In genomic region chr6:38389671-38390070, GRCm38 (mm10) we compare ENCODE assay signal across 8 mouse cellular contexts. TPM values are rescaled to one million over a fixed set of nuclear protein-coding genes. Genes with fewer than 3 reads are reported as not detected.
DNase-seq lines count a peak whose midpoint lies in the region; ATAC-seq lines count a peak whose summit lies in the region.

No protein-coding gene starts in this region.

- 76% methylated on average over 3 of the region's 3 CpGs for WGBS in liver, embryonic 11.5 days

- no peaks in the 10 kb centered on the region for H3K27me3 ChIP-seq in liver, embryonic 11.5 days (replicated peaks; ENCODE audit: control insufficient read depth, insufficient read depth, low read length)

- H3K9ac ChIP-seq in liver, embryonic 11.5 days (ENCODE audit: low read depth, low read length) = no peak overlapping the region

- peaks cover 2% of the 10 kb centered on the region; the same call in 1 of the 2 replicates for H3K36me3 ChIP-seq in liver, embryonic 11.5 days (ENCODE audit: control insufficient read depth, insufficient read depth, low read length)

- no peaks in the 10 kb centered on the region for H3K9me3 ChIP-seq in liver, embryonic 11.5 days (ENCODE audit: control insufficient read depth, low read length)

- DNase-seq in adrenal gland, postnatal 10 days = peak; percentile 12
- DNase-seq in adrenal gland, postnatal 25 days = no peak
- peak; percentile 14 for DNase-seq in liver
- DNase-seq in liver, embryonic 11.5 days (ENCODE audit: low spot score) = no peak
- DNase-seq in layer of hippocampus, adult 9-11 months = peak; percentile 72
- peak; percentile 41 to 52 for DNase-seq in right cerebral cortex, postnatal 10 days (ENCODE audit: low spot score in 2 of 2)

- no peak overlapping the region for H3K27ac ChIP-seq in liver, embryonic 11.5 days (ENCODE audit: low read depth, low read length)

- H3K4me3 ChIP-seq in liver, embryonic 11.5 days (ENCODE audit: low read depth, low read length) = no peak overlapping the region

- H3K4me1 ChIP-seq in liver, embryonic 11.5 days (replicated peaks; ENCODE audit: control insufficient read depth, insufficient read depth, low read length) = no peaks in the 10 kb centered on the region

- ATAC-seq in liver, embryonic 11.5 days (replicated peaks; ENCODE audit: low FRiP score) = no peak
- ATAC-seq in common myeloid progenitor, adult 5-6 weeks (replicated peaks; ENCODE audit: low read depth, poor library complexity, severe bottlenecking) = peak; percentile 68; the same call in 1 of the 2 replicates
- ATAC-seq in activated CD4-positive, CD25-positive, alpha-beta regulatory T cell, adult 4 months = no peak

- H3K4me2 ChIP-seq in liver, embryonic 11.5 days = no peak overlapping the region

RNA-seq across cellular contexts. Expression of gene Ttc26, which starts 8.4 kb away (rescaled TPM):
- total RNA-seq in adrenal gland, postnatal 10 days (2021) = 1 to 10 TPM; 2.9 to 3.2 TPM
- 2.5 and 2.7 TPM in 2 replicates for total RNA-seq in adrenal gland, postnatal 25 days (2021)
- polyA plus RNA-seq in liver, embryonic 11.5 days (2014; fragmentation: Nextera tagmentation; extraction: Ambion mirVana) = 3.3 and 3.8 TPM in 2 replicates
- 2.1 and 3.2 TPM in 2 replicates for total RNA-seq in common myeloid progenitor, adult 5-6 weeks (2017)
- under 1 TPM in 1 of 2 experiments, not detected in 1; 0.10 TPM for polyA plus RNA-seq in activated CD4-positive, CD25-positive, alpha-beta regulatory T cell, adult 4 months (2017; shearing (Covaris generic))

RNA-seq across cellular contexts. Expression of gene Zc3hav1, which starts 35.3 kb away (rescaled TPM):
- 10 to 100 TPM; 36.1 to 42.0 TPM for total RNA-seq in adrenal gland, postnatal 10 days (2021)
- total RNA-seq in adrenal gland, postnatal 25 days (2021) = 64.6 and 70.3 TPM in 2 replicates
- polyA plus RNA-seq in liver, embryonic 11.5 days (2014; fragmentation: Nextera tagmentation; extraction: Ambion mirVana) = 28.4 and 31.3 TPM in 2 replicates
- total RNA-seq in common myeloid progenitor, adult 5-6 weeks (2017) = 56.1 and 59.7 TPM in 2 replicates
- 100 to 1,000 TPM; 172 to 188 TPM for polyA plus RNA-seq in activated CD4-positive, CD25-positive, alpha-beta regulatory T cell, adult 4 months (2017; shearing (Covaris generic))

RNA-seq across cellular contexts. Expression of gene Ubn2, which starts 44.1 kb away (rescaled TPM):
- total RNA-seq in adrenal gland, postnatal 10 days (2021) = 10 to 100 TPM; 20.4 to 31.3 TPM
- total RNA-seq in adrenal gland, postnatal 25 days (2021) = 34.2 and 39.3 TPM in 2 replicates
- polyA plus RNA-seq in liver, embryonic 11.5 days (2014; fragmentation: Nextera tagmentation; extraction: Ambion mirVana) = 12.3 and 14.5 TPM in 2 replicates
- total RNA-seq in common myeloid progenitor, adult 5-6 weeks (2017) = 19.7 and 28.8 TPM in 2 replicates
- 10 to 100 TPM; 20.1 to 22.2 TPM for polyA plus RNA-seq in activated CD4-positive, CD25-positive, alpha-beta regulatory T cell, adult 4 months (2017; shearing (Covaris generic))

Comparison
In these comparisons a context has a peak if more than half of its experiments do, and no peak if none do; other contexts are left out.
1. DNase-seq: peak in adrenal gland, postnatal 10 days (single experiment), liver (single experiment), layer of hippocampus, adult 9-11 months (single experiment) and right cerebral cortex, postnatal 10 days (2 of 2); none in adrenal gland, postnatal 25 days (single experiment) and liver, embryonic 11.5 days (single experiment).